Mouse (Mus musculus) WW6 (cell line): ENCODE measurements around the gene Xpnpep3.
"Not testable (repeated sequence)": the region's sequence is repeated elsewhere in the genome, so short reads cannot be mapped to it uniquely, and the experiment has no call there.

Experiments used
- DNase-seq: peaks from one replicate; pipeline ENCODE4 v3.0.0-alpha.2; 2013; ENCODE audit warnings: low read depth, low spot score

The Xpnpep3 gene

DNA sequence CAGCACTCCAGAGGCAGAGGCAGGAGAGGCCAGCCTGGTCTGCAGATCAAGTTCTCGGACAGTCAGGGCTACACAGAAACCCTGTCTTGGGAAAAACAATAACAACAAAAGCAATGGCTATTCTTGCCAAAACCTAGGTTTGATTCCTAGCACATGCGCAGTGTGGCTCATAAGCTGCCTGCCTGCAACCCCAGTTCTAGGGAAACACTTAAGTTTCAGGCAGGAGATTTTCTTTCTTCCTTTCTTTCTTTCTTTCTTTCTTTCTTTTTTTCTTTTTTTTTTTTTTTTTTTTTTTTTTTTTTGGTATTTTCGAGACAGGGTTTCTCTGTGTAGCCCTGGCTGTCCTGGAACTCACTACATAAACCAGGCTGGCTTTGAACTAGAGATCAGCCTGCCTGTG is 80.3 kb downstream of the Xpnpep3 start:
- DNase-seq: not testable (repeated sequence)

DNA sequence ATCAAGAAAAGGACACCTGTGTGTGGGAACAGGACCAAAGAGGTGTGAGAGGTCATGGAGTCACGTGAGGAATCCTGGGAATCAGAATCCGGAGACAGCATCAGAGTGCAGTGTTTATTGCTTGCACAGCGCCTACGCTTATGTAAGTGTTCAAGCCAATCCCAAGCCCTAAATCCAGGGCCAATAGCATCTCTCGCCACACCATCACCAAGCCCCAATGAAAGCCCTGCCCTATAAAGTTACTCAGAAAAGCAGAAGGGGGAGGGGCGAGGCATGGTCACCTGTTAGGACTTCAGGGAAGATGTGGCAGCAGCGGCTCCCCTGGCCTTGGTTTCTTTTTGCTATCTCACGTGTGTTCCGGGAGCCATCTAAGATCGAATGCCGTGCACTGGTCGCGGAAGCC is 81.0 kb downstream of the Xpnpep3 start:
- no peak for DNase-seq

GRCm38 (mm10) chr15:81482966-81483365 is 83.0 kb downstream of the Xpnpep3 start:
- DNase-seq: no peak

DNA sequence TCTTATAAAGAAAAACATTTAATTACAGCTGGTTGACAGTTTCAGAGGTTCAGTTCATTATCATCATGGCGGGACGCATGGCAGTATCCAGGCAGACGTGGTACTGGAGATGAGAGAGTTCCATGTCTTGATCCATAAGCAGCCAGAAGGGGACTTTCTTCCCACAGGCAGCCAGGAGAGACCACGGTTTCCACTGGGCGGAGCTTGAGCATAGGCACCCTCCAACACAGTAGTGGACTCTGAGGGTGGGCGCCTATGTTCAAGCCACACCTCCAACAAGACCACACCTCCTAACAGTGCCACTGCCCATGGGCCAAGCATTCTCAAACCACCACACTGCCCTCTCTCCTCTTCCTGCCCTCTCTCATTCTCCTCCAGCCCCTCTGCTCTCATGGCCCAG is 83.8 kb downstream of the Xpnpep3 start:
- no peak for DNase-seq

DNA sequence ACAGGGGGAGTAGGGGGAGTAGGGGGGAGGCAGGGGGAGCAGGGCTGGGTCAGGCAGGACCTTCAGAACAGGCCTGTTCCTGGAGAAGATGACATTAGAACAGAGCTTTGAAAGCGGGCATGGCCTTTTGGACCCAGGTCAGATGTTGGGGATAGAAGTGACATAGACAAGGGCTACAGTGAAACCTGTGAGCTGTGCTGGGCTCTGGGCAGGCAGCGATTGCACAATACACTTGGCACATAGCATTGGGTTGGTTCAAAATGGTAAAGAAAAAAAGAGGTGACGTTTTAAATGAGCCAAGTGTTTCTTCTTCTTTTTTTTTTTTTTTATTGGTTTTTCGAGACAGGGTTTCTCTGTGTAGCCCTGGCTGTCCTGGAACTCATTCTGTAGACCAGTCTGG is 85.5 kb downstream of the Xpnpep3 start:
- no peak for DNase-seq

- DNase-seq: no peak
Observed at GRCm38 (mm10) chr15:81503466-81503865, 103.5 kb downstream of the Xpnpep3 start.

GRCm38 (mm10) chr15:81503995-81504394 is 104.1 kb downstream of the Xpnpep3 start:
- no peak for DNase-seq
